Mouse (Mus musculus) neural tube, embryonic 14.5 days (tissue): ENCODE data around the gene Tmprss7. TPM values are rescaled to one million over a fixed set of nuclear protein-coding genes. Genes with fewer than 3 reads are reported as not detected.

ENCODE experiments used
- ATAC-seq: fragments of 200-750 bp; cut with Nextera tagmentation; 2 replicates; pipeline ENCODE4 v1.8.0; 2017; ENCODE audit warnings: low read depth, mild to moderate bottlenecking, moderate TSS enrichment, moderate library complexity
- H3K27ac ChIP-seq: fragments of 300-500 bp; sonication (generic); 2 replicates; pipeline ENCODE4 v1.5.1; 2014; ENCODE audit warnings: low read depth, mild to moderate bottlenecking, control low read depth, low read length, moderate library complexity, mixed read lengths
- H3K27me3 ChIP-seq: fragments of 300-500 bp; sonication (generic); 2 replicates; pipeline ENCODE4 v1.6.1; 2014; ENCODE audit warnings: low read length; ENCODE audit not compliant: control insufficient read depth, insufficient read depth
- H3K36me3 ChIP-seq: fragments of 300-500 bp; sonication (generic); 2 replicates; pipeline ENCODE4 v1.6.1; 2014; ENCODE audit warnings: low read length, mixed read lengths; ENCODE audit not compliant: control insufficient read depth, insufficient read depth
- H3K4me1 ChIP-seq: fragments of 300-500 bp; sonication (generic); 2 replicates; pipeline ENCODE4 v1.6.1; 2014; ENCODE audit warnings: low read length; ENCODE audit not compliant: control insufficient read depth, insufficient read depth
- H3K4me2 ChIP-seq: fragments of 300-500 bp; sonication (generic); 2 replicates; pipeline ENCODE4 v1.6.1; 2014; ENCODE audit warnings: mild to moderate bottlenecking, low read depth, low read length, control low read depth
- H3K4me3 ChIP-seq: fragments of 300-500 bp; sonication (generic); 2 replicates; pipeline ENCODE4 v1.5.1; 2014; ENCODE audit warnings: low read depth, low read length, control low read depth, mixed read lengths
- H3K9ac ChIP-seq: fragments of 300-500 bp; sonication (generic); replicated peaks from 2 replicates; pipeline ENCODE4 v1.6.1; 2014; ENCODE audit warnings: low read depth, mild to moderate bottlenecking, control low read depth, low read length, mixed read lengths
- H3K9me3 ChIP-seq: fragments of 300-500 bp; sonication (generic); 2 replicates; pipeline ENCODE4 v1.6.1; 2016; ENCODE audit warnings: low read length; ENCODE audit not compliant: control insufficient read depth
- WGBS: fragments of 180-500 bp; shearing (Covaris S2); extraction: QIAGEN DNeasy Blood & Tissue Kit; methylation state at CpG from one replicate; pipeline ENCODE4 v1.1.7; 2014; 5-methylcytosine and 5-hydroxymethylcytosine counted together
- polyA plus RNA-seq: library from polyadenylated mRNA; unstranded; fragments of >200 nt; fragmentation: Nextera tagmentation; extraction: Ambion mirVana; gene quantifications from 2 replicates; pipeline ENCODE4 v1.2.1, GENCODE M21; 2014

Tmprss7 gene
- polyA plus RNA-seq, 1 experiment from 2014 or later: 0.68 TPM

DNA sequence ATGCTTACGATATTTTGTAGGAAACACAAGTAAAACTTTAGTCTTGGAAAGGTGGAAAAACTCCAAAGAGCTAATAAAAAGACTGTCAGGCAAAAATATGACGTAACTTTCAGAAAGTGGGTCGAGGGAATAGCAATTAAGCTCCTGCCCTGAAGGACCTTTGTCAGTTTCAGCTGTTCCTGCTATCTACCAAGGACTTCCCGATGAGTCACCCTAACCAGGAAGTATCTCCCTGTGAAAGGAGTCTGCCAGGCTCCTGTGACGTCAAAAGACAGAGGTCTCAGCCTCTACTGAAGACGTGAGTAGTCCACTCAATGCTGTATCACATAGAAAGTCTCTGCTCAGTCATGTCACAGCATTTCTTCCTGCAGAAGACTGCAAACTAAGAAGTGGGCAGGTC is 49.1 kb downstream of the Tmprss7 start:
- no peak for ATAC-seq
- H3K4me3 ChIP-seq: no peak overlapping the region

DNA sequence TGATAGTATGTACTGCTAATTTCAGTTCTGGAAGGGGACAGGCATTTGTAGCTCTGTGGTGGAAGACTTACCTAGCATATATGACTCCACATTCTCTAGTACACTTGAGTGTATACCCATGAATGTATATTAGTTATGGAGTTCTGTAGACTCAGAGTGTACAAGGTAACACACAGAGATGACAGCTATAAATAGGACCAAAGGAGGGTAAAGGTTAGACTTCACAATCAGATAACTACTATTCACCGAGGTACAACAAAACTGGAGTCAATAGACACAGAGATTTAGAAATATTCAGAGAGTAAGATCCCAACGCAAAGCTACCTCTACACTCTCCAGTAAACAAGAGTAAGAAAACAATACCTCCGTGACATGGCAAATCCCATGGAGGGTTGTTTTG is 49.5 kb downstream of the Tmprss7 start:
- H3K4me1 ChIP-seq: no peaks in the 10 kb centered on the region
- WGBS: 93% methylated on average over 3 of the region's 3 CpGs
- no peaks in the 10 kb centered on the region for H3K9me3 ChIP-seq
- H3K9ac ChIP-seq: no peak overlapping the region
- no peaks in the 10 kb centered on the region for H3K27me3 ChIP-seq
- H3K27ac ChIP-seq: no peak overlapping the region
- ATAC-seq: no peak
- no peaks in the 10 kb centered on the region for H3K36me3 ChIP-seq
- no peak overlapping the region for H3K4me2 ChIP-seq
- no peak overlapping the region for H3K4me3 ChIP-seq

More for the DNA sequence above, 49.1 kb downstream of the Tmprss7 start:
- WGBS: 74% methylated on average over 6 of the region's 6 CpGs
- Histone ChIP-seq H3K36me3 (no peaks in the 10 kb centered on the region), H3K4me2 (no peak overlapping the region), H3K4me1 (no peaks in the 10 kb centered on the region), H3K27me3 (no peaks in the 10 kb centered on the region), H3K9ac (no peak overlapping the region), H3K9me3 (no peaks in the 10 kb centered on the region), H3K27ac (no peak overlapping the region)

DNA sequence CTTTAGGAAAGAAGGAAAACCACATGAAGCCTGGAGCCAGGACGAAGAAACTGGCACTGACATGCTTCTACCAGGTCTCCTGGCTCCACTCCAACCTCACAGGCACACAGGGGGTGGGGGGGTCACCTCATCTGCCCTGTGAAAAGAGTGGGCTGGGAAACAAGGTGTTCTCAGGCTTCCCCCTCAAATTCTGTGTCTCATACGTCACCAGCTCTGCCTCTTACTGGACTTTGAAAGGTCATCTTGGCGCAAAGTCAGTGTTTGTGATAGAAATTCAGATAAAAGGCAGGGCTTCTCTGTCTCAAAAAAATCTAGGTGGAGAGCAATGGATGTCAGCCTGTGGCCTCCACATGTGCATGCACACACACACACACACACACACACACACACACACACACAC is 52.2 kb downstream of the Tmprss7 start:
- H3K27me3 ChIP-seq: no peaks in the 10 kb centered on the region
- H3K4me1 ChIP-seq: no peaks in the 10 kb centered on the region
- no peak overlapping the region for H3K9ac ChIP-seq
- no peak overlapping the region for H3K27ac ChIP-seq
- H3K4me3 ChIP-seq: no peak overlapping the region
- no peak for ATAC-seq
- no peak overlapping the region for H3K4me2 ChIP-seq
- no peaks in the 10 kb centered on the region for H3K9me3 ChIP-seq
- whole genome bisulfite sequencing: 68% methylated on average over 3 of the region's 3 CpGs
- no peaks in the 10 kb centered on the region for H3K36me3 ChIP-seq

DNA sequence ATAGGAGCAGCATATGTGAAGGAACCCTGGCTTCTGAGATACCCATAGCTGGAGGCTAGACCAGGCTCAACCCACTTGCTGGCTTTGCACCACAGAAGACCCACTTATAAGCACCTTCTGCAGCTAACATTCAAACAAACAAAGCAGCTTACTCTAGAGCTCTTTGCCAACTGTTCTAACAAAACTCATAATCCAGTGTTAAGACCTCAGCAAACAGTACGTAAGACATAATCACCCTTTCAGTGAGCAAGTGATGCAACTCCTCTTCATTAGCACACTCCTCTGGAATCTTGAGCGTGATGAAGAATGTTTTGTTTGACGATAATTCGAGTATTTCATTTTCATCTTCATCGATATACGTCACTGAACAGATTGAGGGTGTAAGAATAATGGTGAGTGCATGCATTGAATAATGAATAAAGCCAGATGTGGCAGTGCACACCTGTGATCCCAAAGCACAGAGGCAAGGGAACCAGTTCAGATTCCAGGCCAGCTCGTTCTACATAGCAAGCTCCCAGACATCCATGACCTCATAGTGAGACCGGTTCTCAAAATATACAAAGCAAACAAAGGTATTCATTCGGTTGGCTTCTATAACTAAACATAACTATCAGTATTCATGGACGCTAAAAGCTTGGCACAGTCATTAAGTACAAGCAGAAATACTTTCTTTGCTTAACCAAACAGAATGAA is 53.2 kb downstream of the Tmprss7 start:
- Histone ChIP-seq H3K27ac (no peak overlapping the region), H3K36me3 (no peaks in the 10 kb centered on the region), H3K4me3 (no peak overlapping the region), H3K4me1 (no peaks in the 10 kb centered on the region), H3K9me3 (no peaks in the 10 kb centered on the region), H3K9ac (no peak overlapping the region), H3K27me3 (no peaks in the 10 kb centered on the region), H3K4me2 (no peak overlapping the region)
- WGBS: 86% methylated on average over 10 of the region's 10 CpGs
- ATAC-seq: no peak

DNA sequence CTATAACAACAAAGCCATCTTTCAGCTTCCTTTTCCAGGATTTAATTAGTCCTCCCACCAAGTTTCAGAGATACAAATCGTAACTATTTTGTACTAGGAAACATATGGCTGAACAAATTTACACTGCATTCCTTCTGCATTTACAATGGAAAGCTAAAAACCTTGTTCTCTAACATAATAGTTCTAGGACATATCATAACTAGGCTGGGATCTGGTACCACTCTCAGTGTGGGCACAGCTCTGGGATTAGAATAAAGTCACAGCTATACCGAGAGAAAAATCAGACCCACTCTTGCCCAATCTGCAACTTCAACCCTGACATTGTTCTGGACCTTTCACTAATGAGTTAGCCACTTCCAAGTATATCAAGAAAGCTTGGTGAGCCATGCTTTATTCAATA is 57.6 kb downstream of the Tmprss7 start:
- WGBS: 92% methylated on average over 2 of the region's 2 CpGs

DNA sequence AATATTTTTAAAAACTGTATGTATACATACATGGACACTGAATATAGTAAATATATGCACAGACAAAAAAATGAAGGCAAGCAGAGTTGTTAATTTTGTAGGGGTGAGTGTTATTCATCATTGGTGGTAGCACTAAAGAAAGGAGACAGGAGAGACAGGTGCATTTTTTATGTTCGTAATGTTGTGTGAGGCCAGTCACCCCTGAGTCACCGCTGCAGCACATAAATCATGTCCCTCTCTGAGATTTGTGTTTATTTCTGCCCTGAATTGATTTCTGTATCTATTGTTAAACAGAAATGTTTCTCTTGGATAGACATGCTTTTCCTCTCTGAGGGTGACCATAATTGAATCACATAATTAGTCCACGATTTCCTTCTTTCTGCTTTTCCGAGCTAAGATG is 61.0 kb downstream of the Tmprss7 start:
- Histone ChIP-seq H3K4me1 (no peaks in the 10 kb centered on the region), H3K4me2 (no peak overlapping the region), H3K27ac (no peak overlapping the region), H3K9ac (no peak overlapping the region), H3K36me3 (no peaks in the 10 kb centered on the region), H3K9me3 (no peaks in the 10 kb centered on the region), H3K27me3 (no peaks in the 10 kb centered on the region), H3K4me3 (no peak overlapping the region)
- ATAC-seq: no peak
- WGBS: 69% methylated on average over 4 of the region's 4 CpGs

More for the DNA sequence above, 57.6 kb downstream of the Tmprss7 start:
- H3K4me3 ChIP-seq: no peak overlapping the region
- H3K27ac ChIP-seq: no peak overlapping the region
- H3K9ac ChIP-seq: no peak overlapping the region
- no peaks in the 10 kb centered on the region for H3K4me1 ChIP-seq
- H3K4me2 ChIP-seq: no peak overlapping the region
- no peaks in the 10 kb centered on the region for H3K36me3 ChIP-seq
- ATAC-seq: no peak
- no peaks in the 10 kb centered on the region for H3K9me3 ChIP-seq
- H3K27me3 ChIP-seq: no peaks in the 10 kb centered on the region

DNA sequence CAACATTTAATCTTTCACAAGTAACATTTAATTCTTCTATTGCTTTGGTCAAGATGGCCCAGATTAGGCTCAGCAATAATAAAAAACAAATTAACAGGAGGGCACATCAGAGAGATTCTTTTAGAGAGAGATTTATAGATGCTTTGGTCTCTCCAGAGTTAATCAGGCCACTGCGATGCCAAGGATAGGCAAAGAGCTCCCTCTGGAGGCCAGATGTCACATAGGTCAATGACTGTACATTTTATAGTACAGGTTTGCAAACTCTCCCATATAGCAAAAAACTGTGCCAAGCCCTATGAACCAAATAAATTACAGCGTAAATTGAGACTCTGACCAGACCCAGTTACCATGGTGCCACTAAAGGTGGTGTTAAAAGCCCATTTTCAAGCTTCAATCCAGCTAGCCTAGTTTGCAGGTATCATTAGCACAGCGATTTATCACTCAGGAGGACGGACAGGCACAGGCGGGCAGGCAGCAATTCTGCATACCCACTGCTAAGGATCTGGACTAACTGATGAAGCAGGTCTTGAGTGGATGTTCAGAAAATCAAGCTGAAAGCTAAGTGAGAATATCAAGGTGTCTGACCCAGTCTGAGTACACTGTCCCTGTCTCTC is 63.0 kb downstream of the Tmprss7 start:
- Histone ChIP-seq H3K4me1 (no peaks in the 10 kb centered on the region), H3K36me3 (no peaks in the 10 kb centered on the region), H3K27me3 (no peaks in the 10 kb centered on the region), H3K9ac (no peak overlapping the region), H3K4me3 (no peak overlapping the region), H3K4me2 (no peak overlapping the region), H3K27ac (no peak overlapping the region), H3K9me3 (no peaks in the 10 kb centered on the region)
- peak; percentile 88 for ATAC-seq
- 56% methylated on average over 5 of the region's 5 CpGs for WGBS

DNA sequence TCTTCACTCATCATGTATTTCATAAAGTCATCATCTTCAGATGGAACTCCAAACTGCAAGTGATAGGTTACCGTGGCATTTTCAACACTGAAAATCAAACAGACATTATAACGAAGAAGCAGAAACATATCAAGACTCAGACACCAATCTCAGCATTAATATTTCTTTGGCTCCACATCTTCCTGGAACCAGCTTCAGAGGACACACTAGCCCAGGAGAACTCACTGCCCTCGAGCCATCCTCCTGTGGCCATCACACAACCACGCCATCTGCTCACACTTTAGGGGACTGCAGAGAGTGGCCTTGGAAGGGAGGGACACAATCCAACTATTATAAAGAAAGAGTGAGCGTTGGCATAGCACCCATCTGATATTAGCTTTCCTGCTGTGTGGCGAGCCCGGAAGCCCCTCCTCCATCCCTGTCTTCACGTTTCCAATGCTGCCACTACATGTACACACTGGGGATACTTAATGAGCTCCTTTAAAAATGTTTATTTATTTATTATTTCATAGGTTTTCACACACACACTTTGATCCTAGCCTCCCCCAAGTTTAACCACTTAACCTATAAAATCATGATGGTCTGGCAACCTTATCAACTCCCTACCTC is 63.9 kb downstream of the Tmprss7 start:
- no peak for ATAC-seq
- Histone ChIP-seq H3K4me3 (no peak overlapping the region), H3K4me1 (no peaks in the 10 kb centered on the region), H3K27ac (no peak overlapping the region), H3K27me3 (no peaks in the 10 kb centered on the region), H3K4me2 (no peak overlapping the region), H3K9ac (no peak overlapping the region), H3K36me3 (no peaks in the 10 kb centered on the region), H3K9me3 (no peaks in the 10 kb centered on the region)
- 75% methylated on average over 8 of the region's 8 CpGs for WGBS

DNA sequence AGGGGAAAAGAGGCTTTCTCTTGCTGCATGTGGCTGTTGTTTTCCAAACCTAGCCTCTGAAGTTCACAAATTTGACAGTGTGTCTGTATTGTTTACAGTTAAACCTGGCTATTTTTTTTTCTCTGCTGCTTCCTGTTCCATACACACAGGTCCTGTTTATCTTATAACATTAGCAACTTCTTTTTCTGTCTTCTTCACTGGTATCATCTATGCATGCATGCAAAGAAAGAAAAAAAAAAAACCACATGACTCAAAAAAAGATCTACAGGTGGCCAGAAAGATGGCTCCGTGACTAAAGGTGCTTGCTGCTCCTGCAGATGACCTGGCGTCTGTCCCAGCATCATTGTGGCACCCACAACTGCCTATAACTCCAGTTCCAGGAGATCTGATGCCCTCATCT is 68.1 kb downstream of the Tmprss7 start:
- no peak for ATAC-seq
- H3K4me3 ChIP-seq: no peak overlapping the region
- no peaks in the 10 kb centered on the region for H3K9me3 ChIP-seq
- no peak overlapping the region for H3K27ac ChIP-seq
- H3K9ac ChIP-seq: no peak overlapping the region
- WGBS: 83% methylated on average over 2 of the region's 2 CpGs
- no peaks in the 10 kb centered on the region for H3K4me1 ChIP-seq
- no peaks in the 10 kb centered on the region for H3K36me3 ChIP-seq
- H3K27me3 ChIP-seq: no peaks in the 10 kb centered on the region
- H3K4me2 ChIP-seq: no peak overlapping the region
